Mouse (Mus musculus): ENCODE measurements around the gene Tatdn2. TPM values are rescaled to one million over a fixed set of nuclear protein-coding genes. Genes with fewer than 3 reads are reported as not detected.
"Not testable (repeated sequence)": the region's sequence is repeated elsewhere in the genome, so short reads cannot be mapped to it uniquely, and the experiment has no call there.

Tatdn2 gene
- polyA plus RNA-seq, 1 experiment, result 35.5 TPM

DNA sequence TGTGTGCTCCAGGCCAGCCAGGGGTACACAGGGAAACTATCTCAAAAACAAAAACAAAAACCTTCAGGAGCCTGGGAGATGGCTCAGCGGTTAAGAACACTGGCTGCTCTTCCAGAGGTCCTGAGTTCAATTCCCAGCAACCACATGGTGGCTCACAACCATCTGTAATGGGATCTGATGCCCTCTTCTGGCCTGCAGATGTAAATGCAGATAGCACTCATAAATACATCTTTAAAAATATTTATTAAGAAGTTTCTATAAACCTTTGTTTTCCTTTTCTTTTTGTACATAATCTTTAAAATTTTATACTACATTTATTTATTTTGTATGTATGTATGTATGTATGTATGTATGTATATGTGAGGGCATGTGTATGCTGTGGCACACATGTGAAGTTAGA lies 24.8 kb upstream of the Tatdn2 start:
- not testable (repeated sequence) for H3K4me3 ChIP-seq (ENCODE audit: insufficient read depth, low read depth, low read length); DNase-seq; H3K4me1 ChIP-seq (ENCODE audit: control insufficient read depth, insufficient read depth, low read length); H3K27me3 ChIP-seq (replicated peaks; ENCODE audit: control insufficient read depth, insufficient read depth, low read length); H3K36me3 ChIP-seq (ENCODE audit: control insufficient read depth, insufficient read depth, low read length); H3K27ac ChIP-seq (ENCODE audit: insufficient read depth, low read depth, low read length)
- 92% methylated on average over 1 of the region's 1 CpGs for WGBS
- TF ChIP-seq CTCF (conservative IDR thresholded peaks at IDR 0.05; ENCODE audit: insufficient read depth, insufficient read length, low read depth, low read length), result 0 out of 2 replicates have a peak, but pooled peaks have one; percentile 10

DNA sequence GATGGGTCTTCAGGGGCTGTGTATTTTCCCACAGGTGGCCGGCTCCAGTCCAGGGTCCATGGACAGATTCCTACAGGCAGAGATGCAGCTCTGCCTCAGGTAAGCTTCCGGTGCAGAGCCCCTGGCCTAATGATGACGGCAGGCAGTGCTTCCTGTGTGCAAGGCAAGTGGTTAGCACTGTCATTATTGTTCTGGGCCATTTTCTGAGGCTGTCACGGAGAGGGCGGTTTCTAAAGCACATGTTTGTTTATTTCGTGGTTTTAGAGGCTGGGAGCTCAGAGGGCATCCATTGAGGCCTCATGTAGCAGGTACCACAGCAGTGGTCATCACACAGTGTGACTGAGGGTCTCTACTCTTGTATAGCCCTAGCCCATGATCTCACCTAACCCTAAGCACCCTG lies 23.9 kb upstream of the Tatdn2 start:
- Histone ChIP-seq H3K4me3 (ENCODE audit: insufficient read depth, low read depth, low read length) (no peak overlapping the region), H3K36me3 (ENCODE audit: control insufficient read depth, insufficient read depth, low read length) (peaks cover 1% of the 10 kb centered on the region), H3K27ac (ENCODE audit: insufficient read depth, low read depth, low read length) (no peak overlapping the region), H3K4me1 (ENCODE audit: control insufficient read depth, insufficient read depth, low read length) (peaks cover 9% of the 10 kb centered on the region; the same call in 1 of the 2 replicates), H3K27me3 (replicated peaks; ENCODE audit: control insufficient read depth, insufficient read depth, low read length) (no peaks in the 10 kb centered on the region)
- no peak for TF ChIP-seq POLR2A (IDR thresholded peaks at IDR 0.05; ENCODE audit: low read depth, low read length)
- TF ChIP-seq CTCF (conservative IDR thresholded peaks at IDR 0.05; ENCODE audit: insufficient read depth, insufficient read length, low read depth, low read length), result no peak
- no peak for DNase-seq
- WGBS, result 89% methylated on average over 6 of the region's 6 CpGs

DNA sequence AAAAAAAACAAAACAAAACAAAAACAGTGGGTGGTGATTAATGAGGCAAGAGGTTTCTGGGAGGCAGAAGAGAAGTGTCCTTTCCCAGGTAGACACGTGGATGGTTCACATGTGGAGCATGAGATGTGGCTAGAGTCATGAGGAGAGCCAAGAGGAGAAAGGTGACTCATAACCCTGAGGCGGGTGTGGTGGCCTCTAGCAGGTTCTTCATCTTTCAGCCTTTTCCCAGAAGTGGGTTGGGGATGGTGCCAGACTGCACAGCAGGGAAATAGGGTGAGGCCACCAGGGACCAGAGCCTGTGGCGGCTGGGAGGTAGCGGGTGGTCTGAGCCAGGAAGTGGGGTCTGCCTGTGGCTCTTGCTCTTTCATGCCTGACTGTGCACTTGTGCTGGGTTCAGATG lies 21.6 kb upstream of the Tatdn2 start:
- no peak overlapping the region for H3K27ac ChIP-seq (ENCODE audit: insufficient read depth, low read depth, low read length)

DNA sequence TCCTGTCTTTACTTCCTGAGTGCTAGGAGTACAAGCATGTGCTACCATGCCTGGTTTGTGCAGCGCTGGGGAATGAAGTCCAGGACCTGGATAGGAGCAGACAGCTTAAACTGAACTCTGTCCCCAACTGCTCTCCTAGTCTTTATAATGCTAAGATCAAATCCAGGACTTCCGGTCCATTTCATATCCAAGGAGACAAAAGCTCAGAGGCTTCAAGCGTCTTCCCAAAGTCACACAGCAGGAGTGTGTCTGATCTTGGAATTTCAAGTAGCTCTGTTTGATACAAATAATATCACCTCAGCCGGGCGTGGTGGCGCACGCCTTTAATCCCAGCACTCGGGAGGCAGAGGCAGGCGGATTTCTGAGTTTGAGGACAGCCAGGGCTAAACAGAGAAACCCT lies 20.9 kb upstream of the Tatdn2 start:
- 93% methylated on average over 9 of the region's 9 CpGs for WGBS
- Histone ChIP-seq H3K27me3 (replicated peaks; ENCODE audit: control insufficient read depth, insufficient read depth, low read length) (no peaks in the 10 kb centered on the region), H3K36me3 (ENCODE audit: control insufficient read depth, insufficient read depth, low read length) (peaks cover 1% of the 10 kb centered on the region), H3K27ac (ENCODE audit: insufficient read depth, low read depth, low read length) (no peak overlapping the region), H3K4me1 (ENCODE audit: control insufficient read depth, insufficient read depth, low read length) (peaks cover 6% of the 10 kb centered on the region; the same call in 1 of the 2 replicates), H3K4me3 (ENCODE audit: insufficient read depth, low read depth, low read length) (no peak overlapping the region)
- no peak for DNase-seq
- no peak for TF ChIP-seq CTCF (conservative IDR thresholded peaks at IDR 0.05; ENCODE audit: insufficient read depth, insufficient read length, low read depth, low read length)
- no peak for TF ChIP-seq POLR2A (IDR thresholded peaks at IDR 0.05; ENCODE audit: low read depth, low read length)

More for the DNA sequence above, 21.6 kb upstream of the Tatdn2 start:
- no peak overlapping the region for H3K4me3 ChIP-seq (ENCODE audit: insufficient read depth, low read depth, low read length)
- WGBS, result 71% methylated on average over 4 of the region's 4 CpGs
- TF ChIP-seq POLR2A (IDR thresholded peaks at IDR 0.05; ENCODE audit: low read depth, low read length) (no peak), CTCF (conservative IDR thresholded peaks at IDR 0.05; ENCODE audit: insufficient read depth, insufficient read length, low read depth, low read length) (no peak)
- DNase-seq, result peak; percentile 65
- H3K27me3 ChIP-seq (replicated peaks; ENCODE audit: control insufficient read depth, insufficient read depth, low read length), result no peaks in the 10 kb centered on the region
- peaks cover 4% of the 10 kb centered on the region; the same call in 1 of the 2 replicates for H3K4me1 ChIP-seq (ENCODE audit: control insufficient read depth, insufficient read depth, low read length)
- H3K36me3 ChIP-seq (ENCODE audit: control insufficient read depth, insufficient read depth, low read length), result peaks cover 1% of the 10 kb centered on the region

DNA sequence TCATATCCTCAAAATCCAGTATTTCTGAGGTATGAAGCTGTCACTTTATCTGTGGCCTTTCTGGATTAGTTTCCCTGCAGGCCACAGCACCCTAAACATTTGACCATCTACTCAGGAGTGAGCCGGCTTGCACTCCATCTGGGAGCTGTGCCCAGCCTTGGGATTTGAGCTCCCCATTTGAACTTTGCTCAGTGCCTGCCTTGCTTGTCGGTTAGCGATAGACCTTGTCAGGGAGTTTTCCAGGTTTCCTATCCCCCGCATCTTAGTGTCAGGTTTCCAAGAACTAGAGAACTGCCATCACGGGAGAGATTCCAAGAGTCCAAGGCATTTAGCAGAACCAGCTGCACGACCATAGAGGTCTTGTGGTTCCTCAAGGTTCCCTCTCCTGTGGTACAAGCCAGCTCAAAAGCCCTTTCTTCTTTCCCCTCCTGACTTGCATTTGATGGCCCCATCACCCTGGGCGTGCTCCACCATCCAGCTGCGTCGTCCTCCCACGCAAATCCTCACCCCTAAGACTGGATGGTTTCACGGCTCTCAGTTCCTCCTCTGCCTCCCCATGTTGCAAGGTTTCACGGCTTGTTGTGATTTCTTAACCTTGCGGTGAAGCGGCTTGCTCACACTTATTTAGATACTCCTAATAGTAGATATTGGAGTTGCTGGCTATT lies 19.6 kb upstream of the Tatdn2 start:
- Histone ChIP-seq H3K4me1 (ENCODE audit: control insufficient read depth, insufficient read depth, low read length) (peaks cover 6% of the 10 kb centered on the region; the same call in 1 of the 2 replicates), H3K27ac (ENCODE audit: insufficient read depth, low read depth, low read length) (0 out of 2 replicates have a peak overlapping the region, but pooled peaks have one; percentile 21), H3K4me3 (ENCODE audit: insufficient read depth, low read depth, low read length) (no peak overlapping the region), H3K36me3 (ENCODE audit: control insufficient read depth, insufficient read depth, low read length) (no peaks in the 10 kb centered on the region), H3K27me3 (replicated peaks; ENCODE audit: control insufficient read depth, insufficient read depth, low read length) (no peaks in the 10 kb centered on the region)
- 57% methylated on average over 14 of the region's 14 CpGs for WGBS
- TF ChIP-seq POLR2A (IDR thresholded peaks at IDR 0.05; ENCODE audit: low read depth, low read length) (no peak), CTCF (conservative IDR thresholded peaks at IDR 0.05; ENCODE audit: insufficient read depth, insufficient read length, low read depth, low read length) (no peak)
- DNase-seq, result peak; percentile 92

DNA sequence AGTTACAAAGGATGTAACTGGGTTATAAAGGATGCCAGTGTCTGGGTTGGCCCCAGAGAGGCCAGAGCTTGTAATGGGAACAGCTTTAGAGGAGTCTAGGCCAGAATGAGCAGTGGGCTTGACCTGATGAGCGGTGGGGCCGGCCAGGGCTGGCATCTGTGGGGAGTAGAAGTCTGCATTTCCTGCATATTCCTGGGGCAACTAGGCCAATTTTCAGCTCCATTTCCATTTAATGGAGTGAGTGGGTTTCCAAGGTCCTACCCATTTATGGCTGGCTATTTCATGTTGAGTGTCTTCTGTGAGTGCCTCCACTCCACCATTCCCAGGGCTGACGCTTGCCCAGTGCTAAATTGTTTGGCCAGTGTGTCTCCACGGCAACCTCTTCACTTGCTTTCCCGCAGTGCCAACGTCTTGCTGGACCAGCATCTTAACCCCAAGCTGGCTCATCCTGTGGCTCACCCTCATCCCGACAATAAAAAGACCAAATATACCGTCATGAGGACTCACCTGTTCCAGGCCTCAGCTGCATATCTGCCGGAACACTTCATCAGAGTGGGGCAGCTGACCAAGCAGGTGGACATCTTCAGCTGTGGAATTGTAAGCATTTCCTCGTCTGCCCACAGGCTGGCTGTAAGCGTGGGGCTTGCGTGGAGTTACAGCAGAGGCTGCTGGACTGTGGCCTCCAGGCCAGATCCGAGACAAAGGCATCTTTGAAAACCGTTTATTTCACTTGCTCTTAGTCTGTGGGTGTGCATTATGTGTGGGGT lies 18.4 kb upstream of the Tatdn2 start:
- TF ChIP-seq POLR2A (IDR thresholded peaks at IDR 0.05; ENCODE audit: low read depth, low read length) (no peak), CTCF (conservative IDR thresholded peaks at IDR 0.05; ENCODE audit: insufficient read depth, insufficient read length, low read depth, low read length) (no peak)
- WGBS, result 86% methylated on average over 14 of the region's 14 CpGs
- no peak for DNase-seq
- Histone ChIP-seq H3K27me3 (replicated peaks; ENCODE audit: control insufficient read depth, insufficient read depth, low read length) (no peaks in the 10 kb centered on the region), H3K4me3 (ENCODE audit: insufficient read depth, low read depth, low read length) (no peak overlapping the region), H3K4me1 (ENCODE audit: control insufficient read depth, insufficient read depth, low read length) (peaks cover 6% of the 10 kb centered on the region; the same call in 1 of the 2 replicates), H3K27ac (ENCODE audit: insufficient read depth, low read depth, low read length) (no peak overlapping the region), H3K36me3 (ENCODE audit: control insufficient read depth, insufficient read depth, low read length) (no peaks in the 10 kb centered on the region)

DNA sequence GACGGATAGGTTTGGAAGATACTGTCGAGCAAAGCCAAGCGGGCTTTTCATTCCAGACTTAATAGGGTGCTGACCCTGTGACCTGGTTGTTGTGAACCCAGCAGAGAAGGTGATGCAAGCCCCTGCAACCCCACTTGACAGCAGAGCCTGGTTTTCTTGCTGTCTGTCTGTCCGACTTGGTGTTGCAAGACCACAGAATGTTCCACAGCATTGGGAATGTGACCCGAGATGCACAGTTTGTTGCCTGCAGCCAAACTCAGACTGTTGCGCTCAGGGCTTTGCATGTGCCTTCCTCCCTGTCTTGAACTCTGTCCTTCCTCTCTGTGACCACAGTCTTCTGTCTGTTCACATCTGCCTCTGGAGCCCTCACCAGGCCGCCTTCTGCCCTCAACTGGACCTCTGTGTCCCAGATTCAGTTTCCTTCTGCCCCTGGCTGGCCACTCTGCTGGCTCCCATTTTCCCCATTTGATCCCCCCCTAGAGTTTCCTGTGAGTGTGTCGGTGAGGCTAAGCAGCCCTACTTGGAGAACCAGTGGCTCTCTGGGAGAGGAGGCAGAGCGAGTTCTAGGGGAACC lies 16.8 kb upstream of the Tatdn2 start:
- Histone ChIP-seq H3K36me3 (ENCODE audit: control insufficient read depth, insufficient read depth, low read length) (no peaks in the 10 kb centered on the region), H3K4me1 (ENCODE audit: control insufficient read depth, insufficient read depth, low read length) (peaks cover 6% of the 10 kb centered on the region; the same call in 1 of the 2 replicates), H3K4me3 (ENCODE audit: insufficient read depth, low read depth, low read length) (no peak overlapping the region), H3K27me3 (replicated peaks; ENCODE audit: control insufficient read depth, insufficient read depth, low read length) (no peaks in the 10 kb centered on the region), H3K27ac (ENCODE audit: insufficient read depth, low read depth, low read length) (no peak overlapping the region)
- no peak for DNase-seq
- TF ChIP-seq CTCF (conservative IDR thresholded peaks at IDR 0.05; ENCODE audit: insufficient read depth, insufficient read length, low read depth, low read length), result no peak
- TF ChIP-seq POLR2A (IDR thresholded peaks at IDR 0.05; ENCODE audit: low read depth, low read length), result no peak
- WGBS, result 75% methylated on average over 9 of the region's 9 CpGs

All from kidney, adult 2 months (tissue).